Mouse (Mus musculus): ENCODE results near the gene Vgll4.

DNA sequence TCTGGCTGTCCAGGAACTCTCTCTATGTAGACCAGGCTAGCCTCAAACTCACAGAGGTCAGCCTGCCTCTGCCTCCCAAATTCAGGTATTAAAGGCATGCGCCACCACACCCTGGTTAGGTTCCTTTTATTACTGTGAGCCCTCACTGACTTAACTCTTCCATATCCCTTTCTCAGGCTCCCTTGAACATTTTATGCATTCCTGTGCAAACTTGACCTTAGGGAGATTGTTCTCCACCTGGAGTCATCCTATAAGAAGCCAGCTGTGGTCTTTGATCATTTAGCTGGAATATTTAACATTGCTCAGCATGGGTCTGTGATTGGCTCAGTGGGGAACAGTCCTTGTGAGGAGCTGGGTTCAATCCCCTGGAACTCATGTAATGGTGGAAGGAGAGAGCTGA, 4.5 kb upstream of the Vgll4 start:
- TF ChIP-seq ZC3H11A (IDR thresholded peaks at IDR 0.05; ENCODE audit: borderline replicate concordance, low read depth, low read length), result no peak
- TF ChIP-seq MAFK (IDR thresholded peaks at IDR 0.05; ENCODE audit: insufficient read depth, low read depth, low read length), result no peak
- no peak for TF ChIP-seq ZNF384 (IDR thresholded peaks at IDR 0.05; ENCODE audit: low read depth, low read length)
- no peak for TF ChIP-seq HCFC1 (IDR thresholded peaks at IDR 0.05; ENCODE audit: borderline replicate concordance, insufficient read depth, low read length)
- no peak for TF ChIP-seq CHD2 (IDR thresholded peaks at IDR 0.05; ENCODE audit: low read depth, low read length)
